24 mouse cellular contexts compared by ENCODE assay signal in genomic region chr13:107337111-107337510, GRCm38 (mm10).
DNase-seq lines count a peak whose midpoint lies in the region; ATAC-seq and TF ChIP-seq lines count a peak whose summit lies in the region.
"Had no signal": no experiment of that assay in that cellular context is flagged by ENCODE, and none has a peak within 500 bp of the region (broad histone marks: within the 10 kb centered on the region; RNA-seq: fewer than 3 reads in every experiment).

No protein-coding gene starts in this region.

- H3K9ac ChIP-seq in hindbrain, postnatal 0 days (replicated peaks; ENCODE audit: low read length), result 0 out of 2 replicates have a peak overlapping the region, but pooled peaks have one; percentile 15
- H3K9ac ChIP-seq: heart, embryonic 12.5 days; kidney, embryonic 15.5 days; liver, embryonic 15.5 days; lung, embryonic 15.5 days had no signal

- no peak for TF ChIP-seq CTCF in left cerebral cortex, adult 2 months (IDR thresholded peaks at IDR 0.05)
- no peak for TF ChIP-seq CTCF in brain, embryonic 14.5 days (IDR thresholded peaks at IDR 0.05; ENCODE audit: borderline replicate concordance, extremely low read depth, insufficient read depth, insufficient read length)
- TF ChIP-seq CTCF in hindbrain, postnatal 0 days (IDR thresholded peaks at IDR 0.05; ENCODE audit: low read depth), result no peak

- DNase-seq in frontal cortex, postnatal 10 days (ENCODE audit: low spot score in 2 of 2), result no peak
- no peak for DNase-seq in left cerebral cortex, adult 2 months (ENCODE audit: extremely low spot score in 1 of 2, low spot score in 2 of 2)
- no peak for DNase-seq in left cerebral cortex, adult 11 months (ENCODE audit: low spot score)
- peak; percentile 72 for DNase-seq in brain, embryonic 14.5 days (ENCODE audit: low read depth)
- no peak for DNase-seq in hindbrain, postnatal 0 days (ENCODE audit: low spot score)
- no peak for DNase-seq in cerebellum, adult 11-12 months
- no peak for DNase-seq in embryo, embryonic 10 days (ENCODE audit: low spot score)
- DNase-seq: adrenal gland, postnatal 25 days; cerebellum, adult 11 months; cerebellum, postnatal 10 days; gastrocnemius, postnatal 14 days; heart, adult 11 months; kidney, postnatal 36 days; left cerebral cortex, postnatal 4 days; liver; lung, postnatal 4 days; right cerebral cortex, adult 18-20 months had no signal

- TF ChIP-seq POLR2A in brain, embryonic 14.5 days (IDR thresholded peaks at IDR 0.05; ENCODE audit: borderline replicate concordance, extremely low read depth, insufficient read depth, insufficient read length, poor library complexity, severe bottlenecking), result no peak

- no peaks in the 10 kb centered on the region for H3K9me3 ChIP-seq in hindbrain, postnatal 0 days (ENCODE audit: low read length)
- H3K9me3 ChIP-seq: heart, embryonic 12.5 days; kidney, embryonic 15.5 days; liver, embryonic 15.5 days; lung, embryonic 15.5 days had no signal

- H3K4me2 ChIP-seq in hindbrain, postnatal 0 days (ENCODE audit: low read depth, low read length), result peak overlapping the region; percentile 14; the same call in 1 of the 2 replicates
- H3K4me2 ChIP-seq: heart, embryonic 12.5 days; kidney, embryonic 15.5 days; liver, embryonic 15.5 days; lung, embryonic 15.5 days had no signal

- H3K27ac ChIP-seq in left cerebral cortex, adult 2 months, result no peak overlapping the region
- no peak overlapping the region for H3K27ac ChIP-seq in hindbrain, postnatal 0 days
- H3K27ac ChIP-seq: kidney, embryonic 15.5 days; liver, embryonic 15.5 days; lung, embryonic 15.5 days had no signal

- H3K27me3 ChIP-seq in hindbrain, postnatal 0 days (ENCODE audit: insufficient read depth, low read length), result no peaks in the 10 kb centered on the region
- H3K27me3 ChIP-seq: heart, embryonic 12.5 days; kidney, embryonic 15.5 days; liver, embryonic 15.5 days; lung, embryonic 15.5 days had no signal

- WGBS in hindbrain, postnatal 0 days, result 63% methylated on average over 10 of the region's 10 CpGs

- ATAC-seq in frontal cortex, adult (ENCODE audit: low TSS enrichment), result peak; percentile 85
- no peak for ATAC-seq in hindbrain, postnatal 0 days
- ATAC-seq: intestine, postnatal 0 days had no signal

- H3K36me3 ChIP-seq in hindbrain, postnatal 0 days (ENCODE audit: insufficient read depth, low read length), result no peaks in the 10 kb centered on the region
- H3K36me3 ChIP-seq: heart, embryonic 12.5 days; kidney, embryonic 15.5 days; liver, embryonic 15.5 days; lung, embryonic 15.5 days had no signal

- no peaks in the 10 kb centered on the region for H3K4me1 ChIP-seq in hindbrain, postnatal 0 days (ENCODE audit: insufficient read depth, low read length)
- H3K4me1 ChIP-seq: heart, embryonic 12.5 days; kidney, embryonic 15.5 days; liver, embryonic 15.5 days had no signal

- intact Hi-C loops in left cerebral cortex, adult 2 months (cut with DNase I), result loop anchor here (10.0 kb wide), 1 partner anchor 208 kb away; no protein-coding TSS in a partner anchor

- peak overlapping the region; percentile 29 for H3K4me3 ChIP-seq in left cerebral cortex, adult 2 months
- no peak overlapping the region for H3K4me3 ChIP-seq in hindbrain, postnatal 0 days (ENCODE audit: low read length)
- H3K4me3 ChIP-seq: heart, embryonic 12.5 days; kidney, embryonic 15.5 days; liver, embryonic 15.5 days; lung, embryonic 15.5 days; myocyte had no signal
